12 mouse cellular contexts compared by ENCODE assay signal in the genomic region with DNA sequence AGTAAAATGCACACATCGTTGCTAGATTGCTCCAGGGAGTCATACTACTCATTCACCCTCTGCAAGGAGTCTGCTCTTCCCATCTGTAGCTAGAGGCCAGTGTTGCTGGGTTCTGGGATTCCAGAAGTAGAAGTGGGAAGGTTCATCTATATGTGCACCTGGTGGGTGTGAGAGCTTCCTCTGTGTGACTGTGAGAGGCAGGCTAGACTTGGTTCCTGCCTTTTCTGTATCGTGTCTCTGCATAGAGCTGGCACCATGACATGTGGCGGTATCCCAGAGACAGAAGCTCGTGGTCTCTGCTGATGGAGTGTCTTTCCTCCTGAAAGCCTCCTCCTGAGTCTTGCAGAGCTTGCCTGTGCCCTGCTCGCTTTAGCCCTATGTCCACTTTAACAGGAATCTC.
DNase-seq lines count a peak whose midpoint lies in the region; ATAC-seq and TF ChIP-seq lines count a peak whose summit lies in the region.
"Had no signal": no experiment of that assay in that cellular context is flagged by ENCODE, and none has a peak within 500 bp of the region (broad histone marks: within the 10 kb centered on the region; RNA-seq: fewer than 3 reads in every experiment).

No protein-coding gene starts in this region.

- H3K9ac ChIP-seq in stomach, embryonic 14.5 days (replicated peaks; ENCODE audit: low read depth, low read length), result no peak overlapping the region
- H3K9ac ChIP-seq in stomach, postnatal 0 days (ENCODE audit: low read length), result no peak overlapping the region
- H3K9ac ChIP-seq in stomach, embryonic 16.5 days (ENCODE audit: low read length), result no peak overlapping the region
- H3K9ac ChIP-seq: liver, embryonic 12.5 days; neural tube, embryonic 13.5 days had no signal

- no peak for TF ChIP-seq CTCF in stomach, postnatal 0 days (IDR thresholded peaks at IDR 0.05; ENCODE audit: low read depth)

- ATAC-seq in stomach, embryonic 14.5 days (ENCODE audit: insufficient number of reproducible peaks, insufficient read depth, low FRiP score, low read depth), result no peak
- no peak for ATAC-seq in stomach, postnatal 0 days (ENCODE audit: low FRiP score, low TSS enrichment)
- ATAC-seq in stomach, embryonic 16.5 days (ENCODE audit: insufficient read depth, low FRiP score), result no peak
- ATAC-seq: liver, embryonic 12.5 days had no signal

- WGBS in stomach, embryonic 14.5 days, result 66% methylated on average over 5 of the region's 5 CpGs
- WGBS in stomach, postnatal 0 days, result 66% methylated on average over 5 of the region's 5 CpGs
- 65% methylated on average over 5 of the region's 5 CpGs for WGBS in stomach, embryonic 16.5 days

- H3K4me1 ChIP-seq in stomach, embryonic 14.5 days (ENCODE audit: control insufficient read depth, insufficient read depth, low read length), result peaks cover 17% of the 10 kb centered on the region
- H3K4me1 ChIP-seq in stomach, postnatal 0 days (replicated peaks; ENCODE audit: control insufficient read depth, insufficient read depth), result peaks cover 6% of the 10 kb centered on the region; the same call in 1 of the 2 replicates
- peaks cover 31% of the 10 kb centered on the region for H3K4me1 ChIP-seq in stomach, embryonic 16.5 days (ENCODE audit: control insufficient read depth, insufficient read depth, low read length)
- H3K4me1 ChIP-seq: liver, embryonic 12.5 days had no signal

- no peaks in the 10 kb centered on the region for H3K27me3 ChIP-seq in stomach, embryonic 14.5 days (ENCODE audit: control insufficient read depth, insufficient read depth, low read length)
- H3K27me3 ChIP-seq in stomach, postnatal 0 days (ENCODE audit: control insufficient read depth, insufficient read depth, low read length), result no peaks in the 10 kb centered on the region
- no peaks in the 10 kb centered on the region for H3K27me3 ChIP-seq in stomach, embryonic 16.5 days (ENCODE audit: control insufficient read depth, insufficient read depth, low read length)
- H3K27me3 ChIP-seq: liver, embryonic 12.5 days; neural tube, embryonic 13.5 days had no signal

- H3K9me3 ChIP-seq in stomach, embryonic 14.5 days (ENCODE audit: control insufficient read depth, low read depth, low read length), result no peaks in the 10 kb centered on the region
- no peaks in the 10 kb centered on the region for H3K9me3 ChIP-seq in stomach, postnatal 0 days (ENCODE audit: control insufficient read depth, low read length)
- H3K9me3 ChIP-seq in stomach, embryonic 16.5 days (replicated peaks; ENCODE audit: control insufficient read depth, low read length), result no peaks in the 10 kb centered on the region
- H3K9me3 ChIP-seq: liver, embryonic 12.5 days; midbrain, embryonic 10.5 days; neural tube, embryonic 13.5 days had no signal

- peak; percentile 21 for DNase-seq in kidney, adult 18-20 months
- no peak for DNase-seq in kidney, adult 11 months
- DNase-seq in stomach, postnatal 0 days (ENCODE audit: low spot score), result no peak
- DNase-seq in left cerebral cortex, postnatal 25 days (ENCODE audit: low spot score in 2 of 2), result peak; percentile 21 to 80
- no peak for DNase-seq in urinary bladder, postnatal 10 days (ENCODE audit: low spot score)
- no peak for DNase-seq in lung, adult 18-20 months
- DNase-seq: gastrocnemius, postnatal 25 days had no signal

- no peak overlapping the region for H3K4me3 ChIP-seq in stomach, embryonic 14.5 days (ENCODE audit: low read depth, low read length)
- no peak overlapping the region for H3K4me3 ChIP-seq in stomach, postnatal 0 days (ENCODE audit: low read depth, low read length)
- no peak overlapping the region for H3K4me3 ChIP-seq in stomach, embryonic 16.5 days (replicated peaks; ENCODE audit: low read length)
- H3K4me3 ChIP-seq: liver, embryonic 12.5 days; midbrain, embryonic 10.5 days; neural tube, embryonic 13.5 days had no signal

- H3K27ac ChIP-seq in stomach, embryonic 14.5 days (ENCODE audit: low read length), result peak overlapping the region; percentile 13; the same call in 1 of the 2 replicates
- H3K27ac ChIP-seq in stomach, postnatal 0 days (replicated peaks), result no peak overlapping the region
- peak overlapping the region; percentile 23; the same call in 1 of the 2 replicates for H3K27ac ChIP-seq in stomach, embryonic 16.5 days (ENCODE audit: low read length)
- H3K27ac ChIP-seq: liver, embryonic 12.5 days; neural tube, embryonic 13.5 days had no signal

- no peak overlapping the region for H3K4me2 ChIP-seq in stomach, embryonic 14.5 days (replicated peaks; ENCODE audit: low read depth, low read length)
- H3K4me2 ChIP-seq in stomach, postnatal 0 days (replicated peaks; ENCODE audit: low read depth), result no peak overlapping the region
- no peak overlapping the region for H3K4me2 ChIP-seq in stomach, embryonic 16.5 days (ENCODE audit: low read depth, low read length)
- H3K4me2 ChIP-seq: liver, embryonic 12.5 days; neural tube, embryonic 13.5 days had no signal

- no peaks in the 10 kb centered on the region for H3K36me3 ChIP-seq in stomach, embryonic 14.5 days (ENCODE audit: control insufficient read depth, insufficient read depth, low read length)
- H3K36me3 ChIP-seq in stomach, postnatal 0 days (ENCODE audit: control insufficient read depth, insufficient read depth, low read length), result no peaks in the 10 kb centered on the region
- H3K36me3 ChIP-seq in stomach, embryonic 16.5 days (ENCODE audit: control insufficient read depth, insufficient read depth, low read length), result no peaks in the 10 kb centered on the region
- H3K36me3 ChIP-seq: liver, embryonic 12.5 days; midbrain, embryonic 10.5 days had no signal

- no peak for TF ChIP-seq EP300 in stomach, postnatal 0 days (optimal IDR thresholded peaks at IDR 0.05)

- intact Hi-C loops in left cerebral cortex, postnatal 25 days (cut with DNase I), result no loop called here

Comparison
In these comparisons a context has a peak if more than half of its experiments do, and no peak if none do; other contexts are left out.
1. DNase-seq: peak in kidney, adult 18-20 months (single experiment) and left cerebral cortex, postnatal 25 days (2 of 2); none in kidney, adult 11 months (single experiment), stomach, postnatal 0 days (single experiment), urinary bladder, postnatal 10 days (single experiment) and lung, adult 18-20 months (0 of 2).